Mouse (Mus musculus) forebrain, embryonic 10.5 days (tissue): ENCODE results near the gene Psip1. TPM values are rescaled to one million over a fixed set of nuclear protein-coding genes. Genes with fewer than 3 reads are reported as not detected.

Experiments
- DNase-seq: peaks from one replicate; pipeline ENCODE4 v3.0.0-alpha.2; 2017; ENCODE audit warnings: low spot score; ENCODE audit errors: extremely low spot score
- H3K27ac ChIP-seq: fragments of 300-500 bp; sonication (generic); 2 replicates; pipeline ENCODE4 v1.5.1; 2016; ENCODE audit warnings: mild to moderate bottlenecking
- H3K27me3 ChIP-seq: fragments of 300-500 bp; sonication (generic); 2 replicates; pipeline ENCODE4 v1.6.1; 2016; ENCODE audit warnings: mild to moderate bottlenecking; ENCODE audit not compliant: poor library complexity, severe bottlenecking
- H3K36me3 ChIP-seq: fragments of 300-500 bp; sonication (generic); replicated peaks from 2 replicates; pipeline ENCODE4 v1.6.1; 2016; ENCODE audit warnings: mild to moderate bottlenecking, moderate library complexity
- H3K4me1 ChIP-seq: fragments of 300-500 bp; sonication (generic); 2 replicates; pipeline ENCODE4 v1.6.1; 2016
- H3K4me3 ChIP-seq: fragments of 300-500 bp; sonication (generic); 2 replicates; pipeline ENCODE4 v1.5.1; 2016; ENCODE audit warnings: mild to moderate bottlenecking, moderate library complexity
- H3K9me3 ChIP-seq: fragments of 300-500 bp; sonication (generic); 2 replicates; pipeline ENCODE4 v1.6.1; 2016; ENCODE audit warnings: mild to moderate bottlenecking, moderate library complexity
- WGBS: fragments of 180-500 bp; shearing (Covaris S2); methylation state at CpG from one replicate; pipeline ENCODE4 v1.1.7; 2016; 5-methylcytosine and 5-hydroxymethylcytosine counted together
- polyA plus RNA-seq: library from polyadenylated mRNA; unstranded; fragments of >200 nt; fragmentation: Nextera tagmentation; extraction: Ambion mirVana; gene quantifications from 2 replicates; pipeline ENCODE4 v1.2.1, GENCODE M21; 2016

Psip1 gene
- polyA plus RNA-seq, 1 experiment from 2014 or later = 334 TPM

DNA sequence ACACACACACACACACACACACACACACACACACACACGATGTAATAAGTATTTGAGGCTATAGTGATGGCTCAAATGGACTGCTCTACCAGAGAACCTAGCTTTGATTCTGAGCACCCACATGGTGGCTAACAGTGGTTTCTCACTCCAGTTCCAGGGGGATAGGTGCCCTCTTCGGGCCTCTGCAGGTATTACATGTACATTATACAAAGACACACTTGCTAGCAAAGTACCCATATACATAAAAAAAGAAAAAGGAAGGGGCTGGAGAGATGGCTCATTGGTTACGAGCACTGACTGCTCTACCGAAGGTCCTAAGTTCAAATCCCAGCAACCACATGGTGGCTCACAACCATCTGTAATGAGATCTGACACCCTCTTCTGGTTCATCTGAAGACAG is 57.4 kb downstream of the Psip1 start:
- DNase-seq = no peak
- Histone ChIP-seq H3K27me3 (no peaks in the 10 kb centered on the region), H3K27ac (no peak overlapping the region), H3K4me1 (no peaks in the 10 kb centered on the region), H3K36me3 (peaks cover 99% of the 10 kb centered on the region), H3K9me3 (no peaks in the 10 kb centered on the region), H3K4me3 (no peak overlapping the region)
- WGBS = 95% methylated on average over 4 of the region's 4 CpGs

DNA sequence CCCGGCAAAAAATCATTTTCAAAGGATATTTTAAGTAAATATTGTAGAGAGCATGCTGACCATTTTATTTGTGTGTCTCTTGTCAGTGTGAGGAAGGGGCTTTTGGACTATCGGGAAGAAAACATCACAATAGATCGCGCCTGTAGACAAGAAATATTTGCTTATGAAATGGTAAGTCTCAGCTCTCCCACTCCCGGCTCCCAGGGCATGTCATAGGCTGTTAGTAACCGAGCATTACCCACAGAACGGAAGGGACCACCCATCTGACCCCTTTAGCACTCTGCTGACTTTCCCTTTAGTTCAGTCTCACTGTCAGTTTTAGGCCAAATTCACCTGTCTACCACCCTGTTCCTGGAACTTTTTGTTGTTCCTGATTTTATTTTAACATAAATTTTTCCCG is 58.6 kb downstream of the Psip1 start:
- no peak for DNase-seq
- no peak overlapping the region for H3K27ac ChIP-seq
- H3K4me3 ChIP-seq = no peak overlapping the region
- no peaks in the 10 kb centered on the region for H3K4me1 ChIP-seq
- H3K36me3 ChIP-seq = peaks cover 99% of the 10 kb centered on the region
- no peaks in the 10 kb centered on the region for H3K27me3 ChIP-seq
- WGBS = 96% methylated on average over 8 of the region's 8 CpGs
- H3K9me3 ChIP-seq = no peaks in the 10 kb centered on the region

DNA sequence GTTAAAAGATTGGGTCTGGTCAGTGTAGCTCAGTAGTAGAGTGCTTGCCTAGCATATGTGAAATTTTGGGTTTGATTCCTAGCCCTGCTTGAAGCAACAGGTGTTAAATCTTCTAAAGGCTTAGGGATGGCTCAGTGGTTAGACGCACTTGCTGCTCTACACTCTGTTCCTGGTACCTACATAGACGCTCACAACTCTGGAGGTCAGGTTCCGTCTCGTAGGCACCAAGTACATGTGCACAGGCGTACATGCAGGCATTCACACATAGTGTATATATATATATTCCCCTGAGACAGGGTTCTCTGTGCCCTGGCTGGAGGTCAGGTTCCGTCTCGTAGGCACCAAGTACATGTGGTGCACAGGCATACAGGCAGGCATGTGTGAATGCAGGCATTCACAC is 59.1 kb downstream of the Psip1 start:
- no peak for DNase-seq
- no peaks in the 10 kb centered on the region for H3K4me1 ChIP-seq

DNA sequence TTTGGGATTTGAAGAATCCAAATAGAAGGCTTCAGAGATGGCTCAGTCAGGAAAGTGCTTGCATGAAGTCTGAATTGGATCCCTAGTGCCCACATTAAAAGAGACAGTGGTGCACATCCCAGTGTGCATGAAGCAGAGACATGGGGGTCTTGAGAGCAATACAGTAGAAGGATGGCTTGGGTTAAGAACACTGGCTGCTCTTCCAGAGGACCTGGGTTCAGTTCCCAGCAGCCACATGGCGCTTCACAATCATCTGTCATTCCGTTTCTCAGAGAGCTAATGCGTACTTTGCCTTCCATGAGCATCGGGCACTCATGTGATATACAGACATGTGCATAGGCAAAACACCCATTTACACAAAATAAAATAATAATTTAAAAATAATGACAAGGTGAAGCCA is 61.1 kb downstream of the Psip1 start:
- Histone ChIP-seq H3K36me3 (peaks cover 86% of the 10 kb centered on the region), H3K4me3 (no peak overlapping the region), H3K27ac (no peak overlapping the region), H3K9me3 (no peaks in the 10 kb centered on the region), H3K4me1 (no peaks in the 10 kb centered on the region), H3K27me3 (no peaks in the 10 kb centered on the region)
- DNase-seq = no peak
- WGBS = 95% methylated on average over 4 of the region's 4 CpGs

More for the DNA sequence above, 59.1 kb downstream of the Psip1 start:
- WGBS = 98% methylated on average over 7 of the region's 7 CpGs
- peaks cover 99% of the 10 kb centered on the region for H3K36me3 ChIP-seq
- H3K4me3 ChIP-seq = no peak overlapping the region
- H3K27me3 ChIP-seq = no peaks in the 10 kb centered on the region
- H3K9me3 ChIP-seq = no peaks in the 10 kb centered on the region
- H3K27ac ChIP-seq = no peak overlapping the region

DNA sequence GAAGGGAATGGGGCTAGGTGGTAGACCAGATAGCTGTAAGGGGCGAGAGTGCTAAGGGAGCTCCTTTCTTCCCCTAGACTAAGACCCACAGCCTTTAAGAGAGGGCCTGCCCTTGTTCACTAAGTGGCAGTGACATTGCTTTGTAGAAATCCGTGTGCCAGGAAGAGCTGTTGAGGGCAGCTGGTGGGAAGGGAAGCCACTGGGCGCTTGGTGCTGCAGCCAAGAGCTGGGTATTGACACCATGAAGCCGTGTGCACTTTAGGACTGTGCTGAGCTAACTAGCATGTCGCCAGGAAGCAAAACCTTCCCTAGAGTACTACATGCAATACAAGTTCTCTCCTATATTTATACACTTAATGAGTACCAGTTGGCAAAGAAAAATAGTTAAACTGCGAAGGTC is 62.6 kb downstream of the Psip1 start:
- H3K4me1 ChIP-seq = peaks cover 7% of the 10 kb centered on the region
- no peak overlapping the region for H3K27ac ChIP-seq
- peaks cover 83% of the 10 kb centered on the region for H3K36me3 ChIP-seq
- no peaks in the 10 kb centered on the region for H3K9me3 ChIP-seq
- DNase-seq = no peak
- WGBS = 93% methylated on average over 6 of the region's 6 CpGs
- no peak overlapping the region for H3K4me3 ChIP-seq
- no peaks in the 10 kb centered on the region for H3K27me3 ChIP-seq

DNA sequence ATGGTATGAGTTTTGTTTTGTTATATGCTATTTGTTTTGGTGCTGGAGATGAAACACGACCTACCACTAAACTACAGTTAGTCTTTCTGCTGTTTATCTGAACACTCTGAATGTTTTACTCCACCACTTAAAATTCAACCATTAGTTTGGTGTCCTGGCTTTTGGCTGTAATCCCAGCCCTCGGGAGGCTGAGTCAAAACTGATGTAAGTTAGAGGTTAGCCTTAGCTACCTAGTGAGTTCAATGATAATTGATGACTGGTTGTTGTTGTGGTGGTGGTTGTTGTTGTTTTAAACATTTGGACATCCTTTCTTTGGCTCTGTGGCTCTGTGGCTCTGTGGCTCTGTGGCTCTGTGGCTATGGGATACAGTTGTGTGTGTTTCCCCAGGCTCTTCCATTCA is 67.5 kb downstream of the Psip1 start:
- 80% methylated on average over 2 of the region's 2 CpGs for WGBS
- peaks cover 15% of the 10 kb centered on the region for H3K4me1 ChIP-seq
- no peak for DNase-seq

DNA sequence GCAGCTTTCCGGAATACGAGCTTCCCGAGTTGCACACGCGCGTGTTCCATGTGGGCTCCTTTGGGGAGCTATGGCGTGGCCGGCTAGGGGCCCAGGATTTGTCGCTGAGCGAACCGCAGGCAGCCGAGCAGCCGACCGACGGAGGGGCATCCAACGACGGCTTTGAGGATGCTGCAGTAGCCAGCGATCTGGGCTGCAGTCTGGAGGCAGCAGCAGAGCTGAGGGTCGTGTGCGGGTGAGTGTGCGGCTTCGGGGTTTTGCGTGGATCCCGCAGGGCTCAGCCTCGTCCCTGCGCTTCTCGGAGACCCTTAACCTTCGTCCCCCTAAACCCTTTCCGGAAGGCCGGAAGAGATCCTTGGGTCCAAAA is 68.5 kb downstream of the Psip1 start:
- under 1% methylated on average over 30 of the region's 30 CpGs for WGBS
- Histone ChIP-seq H3K4me3 (peak overlapping the region; percentile 93), H3K27ac (peak overlapping the region; percentile 95), H3K36me3 (peaks cover 28% of the 10 kb centered on the region), H3K4me1 (peaks cover 15% of the 10 kb centered on the region), H3K27me3 (no peaks in the 10 kb centered on the region), H3K9me3 (peaks cover 4% of the 10 kb centered on the region; the same call in 1 of the 2 replicates)
- DNase-seq = no peak

More for the DNA sequence above, 67.5 kb downstream of the Psip1 start:
- H3K27ac ChIP-seq = no peak overlapping the region
- peaks cover 4% of the 10 kb centered on the region; the same call in 1 of the 2 replicates for H3K9me3 ChIP-seq
- no peaks in the 10 kb centered on the region for H3K27me3 ChIP-seq
- peaks cover 38% of the 10 kb centered on the region for H3K36me3 ChIP-seq
- H3K4me3 ChIP-seq = peak overlapping the region; percentile 93

DNA sequence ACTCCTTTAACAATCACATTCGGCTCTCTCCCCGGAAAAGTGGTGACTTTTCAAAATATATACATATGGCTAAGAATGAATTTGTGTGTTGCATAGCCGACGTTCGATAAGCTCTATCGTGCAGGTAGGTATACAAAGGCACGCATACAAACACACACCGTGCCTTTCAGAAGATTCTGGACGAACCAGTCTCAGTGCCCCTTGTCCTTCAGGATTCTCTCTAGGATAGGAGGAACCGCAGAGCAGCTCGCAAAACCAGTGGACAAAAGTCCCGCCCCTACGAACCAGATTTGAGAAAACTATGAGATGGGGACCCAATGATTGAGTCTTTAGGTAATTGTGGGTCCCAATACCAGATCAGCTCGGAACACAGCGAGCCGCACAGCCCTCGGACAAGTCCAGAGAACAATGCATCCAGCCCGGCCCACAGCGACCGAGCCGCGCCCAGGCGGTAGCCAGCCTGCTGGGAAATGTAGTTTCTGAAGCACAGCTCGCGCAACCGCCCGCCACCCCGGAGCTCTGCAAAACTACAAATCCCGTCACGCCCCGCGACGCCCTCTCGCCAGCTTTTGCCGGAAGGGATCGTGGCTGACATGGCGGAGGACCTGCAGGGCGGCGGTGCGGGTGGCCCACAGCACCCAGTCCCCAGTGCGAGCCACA is 69.0 kb downstream of the Psip1 start, which contains the start of gene Snapc3:
Gene Snapc3 (plus strand): TSS at position 565 of the 660 bp plus-strand sequence.
- WGBS = 2% methylated on average over 41 of the region's 41 CpGs
- Histone ChIP-seq H3K27me3 (no peaks in the 10 kb centered on the region), H3K36me3 (peaks cover 23% of the 10 kb centered on the region), H3K4me1 (peaks cover 15% of the 10 kb centered on the region), H3K27ac (peak within 1 kb of the TSS; percentile 95), H3K4me3 (peak within 1 kb of the TSS; percentile 93), H3K9me3 (peaks cover 4% of the 10 kb centered on the region; the same call in 1 of the 2 replicates)
- peak; percentile 97 for DNase-seq

DNA sequence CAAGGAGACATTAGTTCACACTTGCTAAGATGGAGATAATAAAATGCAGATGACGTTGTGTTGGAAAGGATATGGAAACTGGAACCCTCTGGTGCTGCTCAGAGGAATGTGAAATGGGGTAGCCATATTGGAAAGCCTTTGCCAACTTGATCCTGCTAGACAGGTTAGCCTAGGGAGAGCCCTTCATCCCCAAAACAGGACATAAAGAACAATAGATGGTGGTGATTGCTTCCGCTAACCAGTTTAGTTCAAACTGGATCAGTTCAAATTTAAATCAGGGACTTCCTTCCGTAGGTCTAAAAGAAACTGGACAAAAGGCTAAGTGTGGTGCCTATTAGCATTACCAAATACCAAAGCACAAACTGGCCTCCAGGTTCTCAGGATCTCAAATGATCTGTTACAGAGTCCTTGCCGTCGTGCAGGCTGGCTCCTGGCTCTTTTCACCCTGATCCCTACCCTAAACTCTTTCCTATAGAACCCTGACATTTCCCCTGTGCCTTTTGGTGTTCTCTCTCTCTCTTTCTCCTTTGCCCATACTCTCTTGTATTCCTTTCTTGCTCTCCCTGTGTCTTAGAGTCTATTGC is 71.9 kb downstream of the Psip1 start:
- 81% methylated on average over 5 of the region's 5 CpGs for WGBS
- Histone ChIP-seq H3K27ac (no peak overlapping the region), H3K27me3 (no peaks in the 10 kb centered on the region), H3K36me3 (peaks cover 9% of the 10 kb centered on the region), H3K4me1 (peaks cover 15% of the 10 kb centered on the region), H3K4me3 (no peak overlapping the region), H3K9me3 (peaks cover 4% of the 10 kb centered on the region; the same call in 1 of the 2 replicates)
- DNase-seq = no peak

DNA sequence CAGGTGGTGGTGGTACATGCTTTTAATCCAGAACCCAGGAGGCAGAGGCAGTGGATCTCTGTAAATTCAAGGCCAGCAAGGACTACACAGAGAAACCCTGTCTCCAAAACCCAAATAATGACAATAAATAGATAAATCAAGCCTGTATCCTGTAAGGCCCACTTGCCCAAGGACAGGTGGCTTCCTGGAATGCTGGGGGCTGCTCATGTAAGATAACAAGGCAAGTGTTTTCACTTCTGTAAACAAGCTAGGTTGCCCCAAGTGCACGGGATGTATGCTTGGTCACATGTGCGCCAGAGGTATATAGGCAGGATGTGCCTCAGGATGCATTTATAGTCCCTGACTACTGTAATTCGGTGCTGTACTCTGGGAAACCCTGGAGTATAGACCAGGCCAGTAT is 74.2 kb downstream of the Psip1 start:
- peaks cover 5% of the 10 kb centered on the region for H3K4me1 ChIP-seq
- WGBS = 85% methylated on average over 3 of the region's 3 CpGs
- H3K27me3 ChIP-seq = no peaks in the 10 kb centered on the region
- no peak overlapping the region for H3K27ac ChIP-seq
- H3K9me3 ChIP-seq = peaks cover 18% of the 10 kb centered on the region
- H3K36me3 ChIP-seq = peaks cover 7% of the 10 kb centered on the region; the same call in 1 of the 2 replicates
- H3K4me3 ChIP-seq = no peak overlapping the region
- no peak for DNase-seq

DNA sequence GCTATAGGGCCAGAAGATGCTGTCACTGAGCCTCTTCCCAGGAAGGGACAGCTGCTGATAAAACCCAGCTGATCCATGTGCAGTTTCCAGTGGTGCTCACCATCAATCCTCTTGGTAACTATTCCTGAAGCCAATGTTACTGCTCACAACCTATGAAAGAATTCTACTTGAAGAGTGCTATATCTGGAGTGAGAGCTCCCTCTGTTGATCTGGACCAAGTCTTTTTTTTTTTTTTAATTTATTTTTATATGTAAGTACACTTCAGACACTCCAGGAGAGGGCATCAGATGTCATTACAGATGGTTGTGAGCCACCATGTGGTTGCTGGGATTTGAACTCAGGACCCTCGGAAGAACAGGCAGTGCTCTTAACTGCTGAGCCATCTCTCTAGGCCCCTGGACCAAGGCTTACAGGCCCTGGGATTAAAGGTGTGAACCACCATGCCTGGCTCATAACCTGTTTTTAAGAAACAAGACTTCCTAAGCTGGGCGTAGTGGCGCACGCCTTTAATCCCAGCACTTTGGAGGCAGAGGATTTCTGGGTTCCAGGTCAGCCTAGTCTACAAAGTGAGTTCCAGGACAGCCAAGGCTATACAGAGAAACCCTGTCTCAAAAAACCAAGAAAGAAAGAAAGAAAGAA is 76.3 kb downstream of the Psip1 start:
- Histone ChIP-seq H3K4me3 (no peak overlapping the region), H3K4me1 (no peaks in the 10 kb centered on the region), H3K27me3 (no peaks in the 10 kb centered on the region), H3K27ac (no peak overlapping the region), H3K36me3 (0 out of 2 replicates have a peak, but pooled peaks cover 3% of the 10 kb centered on the region), H3K9me3 (peaks cover 14% of the 10 kb centered on the region)
- 98% methylated on average over 4 of the region's 4 CpGs for WGBS
- no peak for DNase-seq

DNA sequence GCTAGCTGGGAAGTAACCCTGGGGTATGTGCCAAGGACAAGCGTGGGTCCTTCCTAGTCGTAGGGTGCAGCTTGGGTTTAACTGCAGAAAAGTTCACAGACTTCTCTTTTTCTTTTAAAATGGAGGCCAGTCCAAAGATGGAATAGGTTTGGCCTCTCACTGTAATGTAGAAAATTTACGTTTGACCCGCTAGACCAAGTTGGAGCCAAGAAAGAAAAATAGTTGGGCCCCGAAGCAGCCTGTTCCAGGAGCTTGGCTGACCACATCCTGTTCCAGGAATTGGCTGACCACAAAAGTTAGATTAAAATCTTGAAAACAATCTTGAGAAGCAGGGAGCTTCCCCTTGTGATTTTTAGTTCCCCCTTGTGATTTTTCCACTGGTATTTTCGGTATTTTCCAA is 78.6 kb downstream of the Psip1 start:
- no peak for DNase-seq
- Histone ChIP-seq H3K9me3 (peaks cover 22% of the 10 kb centered on the region), H3K27me3 (no peaks in the 10 kb centered on the region), H3K27ac (no peak overlapping the region), H3K4me1 (no peaks in the 10 kb centered on the region), H3K4me3 (no peak overlapping the region), H3K36me3 (0 out of 2 replicates have a peak, but pooled peaks cover 3% of the 10 kb centered on the region)
- 95% methylated on average over 6 of the region's 6 CpGs for WGBS
